Mouse (Mus musculus): ENCODE data around the gene Psmb10. TPM values are rescaled to one million over a fixed set of nuclear protein-coding genes. Genes with fewer than 3 reads are reported as not detected.

The Psmb10 gene
- polyA plus RNA-seq, 1 experiment: 89.4 TPM

DNA sequence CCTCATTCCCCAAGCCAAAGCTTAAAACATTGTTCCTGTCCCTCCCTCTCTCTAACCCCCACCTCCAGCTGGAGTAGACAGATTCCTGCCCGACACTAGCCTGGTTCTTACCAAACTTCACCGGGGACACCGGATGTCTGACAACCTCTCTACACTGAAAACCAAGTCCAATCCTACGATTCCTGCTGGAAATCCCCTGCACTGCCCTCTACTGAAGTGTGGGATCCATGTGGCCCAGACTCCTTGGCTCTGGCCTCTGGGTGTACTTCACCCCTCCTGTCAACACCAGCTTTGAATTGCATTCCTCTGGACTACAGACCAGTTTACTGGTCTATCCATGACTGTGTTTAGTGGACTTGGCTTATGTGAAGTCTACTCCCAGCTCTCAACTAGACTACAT lies 18.3 kb upstream of the Psmb10 start:
- Histone ChIP-seq H3K4me3 (replicated peaks; ENCODE audit: insufficient read depth, low read depth, low read length) (no peak overlapping the region), H3K27ac (ENCODE audit: insufficient read depth, low read length) (no peak overlapping the region), H3K27me3 (ENCODE audit: control insufficient read depth, insufficient read depth, low read length) (no peaks in the 10 kb centered on the region), H3K4me1 (ENCODE audit: control insufficient read depth, insufficient read depth, low read length) (peaks cover 13% of the 10 kb centered on the region)
- TF ChIP-seq CTCF (IDR thresholded peaks at IDR 0.05; ENCODE audit: borderline replicate concordance, insufficient read depth, low read depth, low read length) (no peak), POLR2A (IDR thresholded peaks at IDR 0.05; ENCODE audit: borderline replicate concordance, insufficient read depth, low read length) (no peak)
- 86% methylated on average over 4 of the region's 4 CpGs for WGBS
- no peak for DNase-seq

DNA sequence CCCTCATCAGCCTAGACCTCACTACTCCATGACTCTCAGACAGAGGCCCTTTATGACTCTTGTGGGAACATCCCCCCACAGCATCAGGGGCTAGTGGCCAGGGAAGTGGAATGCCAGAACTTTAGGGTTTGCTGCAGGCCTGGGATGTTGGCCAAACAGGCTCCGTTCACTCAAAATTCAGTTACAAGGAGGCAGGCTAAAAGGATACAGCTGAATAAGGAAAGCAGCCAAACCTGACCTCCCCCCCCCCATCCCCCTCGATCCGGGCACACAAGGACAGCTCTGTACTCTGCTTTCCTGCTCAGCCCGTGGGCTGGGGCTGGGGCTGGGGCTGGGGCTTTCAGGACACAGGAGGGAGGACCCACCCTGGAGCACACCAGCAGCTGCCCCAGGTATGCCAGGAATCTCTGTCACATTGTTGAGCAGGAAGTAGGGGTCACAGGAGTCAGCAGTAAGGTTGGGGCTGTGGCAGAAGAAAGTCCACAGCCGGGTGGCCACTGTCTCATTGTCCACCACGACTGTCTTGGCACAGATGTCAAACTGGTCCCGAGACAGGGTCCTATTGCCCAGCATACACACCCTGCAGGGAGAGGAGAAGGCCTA lies 12.9 kb upstream of the Psmb10 start:
- Histone ChIP-seq H3K27ac (ENCODE audit: insufficient read depth, low read length) (peak overlapping the region; percentile 28; the same call in 1 of the 2 replicates), H3K4me3 (replicated peaks; ENCODE audit: insufficient read depth, low read depth, low read length) (no peak overlapping the region), H3K27me3 (ENCODE audit: control insufficient read depth, insufficient read depth, low read length) (no peaks in the 10 kb centered on the region), H3K4me1 (ENCODE audit: control insufficient read depth, insufficient read depth, low read length) (peaks cover 15% of the 10 kb centered on the region)
- TF ChIP-seq CTCF (IDR thresholded peaks at IDR 0.05; ENCODE audit: borderline replicate concordance, insufficient read depth, low read depth, low read length) (no peak), POLR2A (IDR thresholded peaks at IDR 0.05; ENCODE audit: borderline replicate concordance, insufficient read depth, low read length) (no peak)
- DNase-seq: peak in 1 of 2 experiments; percentile 53
- 21% methylated on average over 7 of the region's 7 CpGs for WGBS

DNA sequence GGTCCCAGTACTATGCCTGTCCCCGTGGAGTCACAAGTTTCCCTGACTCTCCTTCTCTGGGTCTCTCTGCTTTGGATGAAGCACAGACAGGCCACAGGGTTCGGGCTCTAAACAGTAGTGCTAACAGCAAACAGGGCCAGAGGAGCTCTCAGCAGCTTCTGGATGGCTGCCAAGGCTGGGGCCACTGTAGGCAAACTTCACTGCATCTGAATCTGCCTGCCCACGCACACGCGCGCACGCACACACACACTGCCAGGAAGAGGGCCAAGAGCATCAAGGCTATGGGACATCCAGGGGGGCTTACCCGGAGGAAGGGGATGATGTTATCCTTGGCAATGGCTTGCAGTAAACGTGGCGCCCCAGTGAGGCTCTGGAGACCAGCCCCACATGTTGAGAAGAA lies 11.1 kb upstream of the Psmb10 start:
- peak in 1 of 2 experiments; percentile 55 for DNase-seq
- 30% methylated on average over 10 of the region's 10 CpGs for WGBS
- no peaks in the 10 kb centered on the region for H3K27me3 ChIP-seq (ENCODE audit: control insufficient read depth, insufficient read depth, low read length)
- TF ChIP-seq CTCF (IDR thresholded peaks at IDR 0.05; ENCODE audit: borderline replicate concordance, insufficient read depth, low read depth, low read length) (no peak), POLR2A (IDR thresholded peaks at IDR 0.05; ENCODE audit: borderline replicate concordance, insufficient read depth, low read length) (no peak)
- no peak overlapping the region for H3K4me3 ChIP-seq (replicated peaks; ENCODE audit: insufficient read depth, low read depth, low read length)
- peaks cover 15% of the 10 kb centered on the region for H3K4me1 ChIP-seq (ENCODE audit: control insufficient read depth, insufficient read depth, low read length)
- H3K27ac ChIP-seq (ENCODE audit: insufficient read depth, low read length): no peak overlapping the region

DNA sequence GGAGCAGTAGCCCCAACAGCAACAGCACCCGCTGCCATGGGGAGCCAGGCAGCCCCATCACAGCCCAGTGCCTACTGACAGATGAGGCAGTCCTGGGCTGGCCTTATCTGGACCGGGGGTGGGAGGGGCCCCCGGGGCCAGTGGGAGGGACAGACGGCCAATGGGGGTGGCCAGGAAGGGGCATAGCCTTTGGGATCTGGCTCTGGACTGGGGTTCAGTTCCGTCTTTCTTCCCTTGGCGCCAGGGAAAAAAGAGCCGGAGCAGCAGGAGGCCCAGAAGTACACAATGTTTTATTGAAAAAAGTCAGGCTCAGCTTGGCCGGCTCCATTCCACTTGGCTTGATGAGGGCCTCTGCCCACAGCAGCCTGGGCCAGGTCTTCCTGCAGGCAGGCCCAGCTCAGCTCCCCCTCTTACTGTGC lies 5.1 kb upstream of the Psmb10 start, which contains the start of gene Lcat:
TSS of gene Lcat (minus strand) at position 62 of the 419 bp plus-strand sequence.
- 37% methylated on average over 8 of the region's 8 CpGs for WGBS
- 0 out of 2 replicates have a peak within 1 kb of the TSS, but pooled peaks have one; percentile 11 for H3K27ac ChIP-seq (ENCODE audit: insufficient read depth, low read length)

DNA sequence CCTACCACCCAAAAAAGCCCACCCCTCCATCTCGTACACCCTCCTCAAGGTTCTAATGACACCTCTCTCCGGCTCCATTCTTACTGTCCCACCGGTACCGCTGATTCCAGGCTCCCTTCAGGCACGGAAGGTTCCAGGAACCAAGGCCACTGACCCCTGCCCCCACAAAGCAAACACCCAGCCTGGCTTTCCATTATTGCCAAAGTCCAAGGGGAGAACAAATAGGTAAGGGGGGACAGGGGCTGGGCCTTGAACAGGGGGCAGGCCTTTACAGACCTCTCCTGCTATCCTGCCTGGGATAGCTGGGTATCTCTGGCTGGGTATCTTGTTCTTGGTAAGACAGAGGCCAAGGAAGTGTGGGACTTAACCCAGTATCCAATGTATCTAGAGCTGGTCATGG lies 4.3 kb upstream of the Psmb10 start:
- 90% methylated on average over 5 of the region's 5 CpGs for WGBS
- H3K27me3 ChIP-seq (ENCODE audit: control insufficient read depth, insufficient read depth, low read length): no peaks in the 10 kb centered on the region
- no peak for DNase-seq
- TF ChIP-seq POLR2A (IDR thresholded peaks at IDR 0.05; ENCODE audit: borderline replicate concordance, insufficient read depth, low read length) (no peak), CTCF (IDR thresholded peaks at IDR 0.05; ENCODE audit: borderline replicate concordance, insufficient read depth, low read depth, low read length) (no peak)
- 0 out of 2 replicates have a peak overlapping the region, but pooled peaks have one; percentile 11 for H3K27ac ChIP-seq (ENCODE audit: insufficient read depth, low read length)
- no peak overlapping the region for H3K4me3 ChIP-seq (replicated peaks; ENCODE audit: insufficient read depth, low read depth, low read length)
- H3K4me1 ChIP-seq (ENCODE audit: control insufficient read depth, insufficient read depth, low read length): 0 out of 2 replicates have a peak, but pooled peaks cover 2% of the 10 kb centered on the region

More for the DNA sequence above, 5.1 kb upstream of the Psmb10 start, which contains the start of gene Lcat:
- TF ChIP-seq CTCF (IDR thresholded peaks at IDR 0.05; ENCODE audit: borderline replicate concordance, insufficient read depth, low read depth, low read length) (no peak), POLR2A (IDR thresholded peaks at IDR 0.05; ENCODE audit: borderline replicate concordance, insufficient read depth, low read length) (0 out of 2 replicates have a peak, but pooled peaks have one; percentile 14)
- Histone ChIP-seq H3K4me3 (replicated peaks; ENCODE audit: insufficient read depth, low read depth, low read length) (no peak within 1 kb of the TSS), H3K4me1 (ENCODE audit: control insufficient read depth, insufficient read depth, low read length) (0 out of 2 replicates have a peak, but pooled peaks cover under 1% of the 10 kb centered on the region), H3K27me3 (ENCODE audit: control insufficient read depth, insufficient read depth, low read length) (no peaks in the 10 kb centered on the region)
- peak in 1 of 2 experiments; percentile 56 for DNase-seq

DNA sequence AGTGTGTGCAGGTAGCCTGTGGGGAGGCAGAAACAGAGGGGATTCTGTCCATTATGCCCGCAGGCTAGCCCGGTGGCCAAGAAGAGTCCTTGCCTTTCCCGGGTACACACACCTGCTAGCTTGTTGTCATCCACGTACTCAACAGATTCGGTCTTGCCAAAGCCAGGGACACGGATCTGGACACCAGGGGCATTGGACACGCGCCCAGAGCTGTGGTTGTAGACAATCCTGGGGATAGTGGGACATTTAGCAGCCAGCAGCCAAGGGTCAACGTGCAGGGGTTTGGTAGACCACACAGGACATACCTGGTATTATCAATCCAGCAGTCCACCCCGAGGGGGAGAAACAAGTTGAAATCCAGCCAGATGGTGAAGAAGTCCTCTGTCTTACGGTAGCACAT lies 3.8 kb upstream of the Psmb10 start:
- 52% methylated on average over 11 of the region's 11 CpGs for WGBS
- H3K4me1 ChIP-seq (ENCODE audit: control insufficient read depth, insufficient read depth, low read length): 0 out of 2 replicates have a peak, but pooled peaks cover 2% of the 10 kb centered on the region
- no peak overlapping the region for H3K4me3 ChIP-seq (replicated peaks; ENCODE audit: insufficient read depth, low read depth, low read length)
- no peak for TF ChIP-seq CTCF (IDR thresholded peaks at IDR 0.05; ENCODE audit: borderline replicate concordance, insufficient read depth, low read depth, low read length)
- H3K27me3 ChIP-seq (ENCODE audit: control insufficient read depth, insufficient read depth, low read length): no peaks in the 10 kb centered on the region
- no peak overlapping the region for H3K27ac ChIP-seq (ENCODE audit: insufficient read depth, low read length)
- no peak for DNase-seq

DNA sequence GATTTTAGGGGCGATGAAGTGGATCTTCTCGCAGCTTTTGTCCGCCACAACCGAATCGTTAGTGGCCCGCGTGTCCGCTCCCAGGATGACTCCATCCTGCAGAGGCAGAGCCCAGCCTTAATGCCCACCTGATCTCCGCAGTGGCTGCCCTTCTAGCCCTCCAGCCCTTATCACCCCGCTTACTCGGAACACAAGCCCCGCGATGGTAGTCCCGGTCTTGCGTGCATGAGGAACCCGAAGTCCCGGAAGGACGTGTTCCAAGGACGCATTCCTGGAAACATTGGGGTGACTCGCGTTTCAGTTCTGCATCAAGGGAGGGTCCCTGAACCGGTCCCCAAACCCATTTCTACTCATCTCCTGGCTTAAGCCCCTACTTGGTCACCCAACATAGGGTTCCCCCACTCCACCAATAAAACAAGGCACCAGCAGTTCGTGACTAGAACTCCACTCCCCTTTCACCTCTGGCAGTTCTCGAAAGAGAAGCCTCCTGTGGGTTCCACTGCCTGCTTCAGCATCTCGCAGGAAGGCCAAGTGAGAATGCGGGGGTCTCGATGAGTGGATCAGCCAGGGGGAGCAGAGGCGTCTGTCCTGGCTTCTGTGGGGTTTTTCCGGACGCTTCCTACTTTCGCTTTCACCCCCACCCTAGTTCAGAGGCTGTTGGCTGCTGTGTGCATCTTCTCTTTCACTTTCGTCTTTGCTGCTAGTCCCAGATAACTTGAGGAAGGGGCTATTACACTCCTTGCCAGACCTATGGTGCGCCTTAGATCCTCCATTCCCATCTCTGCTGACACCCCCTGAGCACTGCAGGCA lies 543 bp downstream of the Psmb10 start:
- peak; percentile 45 to 67 for DNase-seq
- WGBS: under 1% methylated on average over 33 of the region's 33 CpGs
- peak overlapping the region; percentile 97 for H3K4me3 ChIP-seq (replicated peaks; ENCODE audit: insufficient read depth, low read depth, low read length)
- H3K4me1 ChIP-seq (ENCODE audit: control insufficient read depth, insufficient read depth, low read length): peaks cover 2% of the 10 kb centered on the region; the same call in 1 of the 2 replicates
- TF ChIP-seq CTCF (IDR thresholded peaks at IDR 0.05; ENCODE audit: borderline replicate concordance, insufficient read depth, low read depth, low read length): no peak
- no peak for TF ChIP-seq POLR2A (IDR thresholded peaks at IDR 0.05; ENCODE audit: borderline replicate concordance, insufficient read depth, low read length)
- H3K27ac ChIP-seq (ENCODE audit: insufficient read depth, low read length): peak overlapping the region; percentile 72
- no peaks in the 10 kb centered on the region for H3K27me3 ChIP-seq (ENCODE audit: control insufficient read depth, insufficient read depth, low read length)
